ENCODE assay signal across 23 mouse cellular contexts in genomic region chr7:37556811-37557210, GRCm38 (mm10).
DNase-seq lines count a peak whose midpoint lies in the region; ATAC-seq and TF ChIP-seq lines count a peak whose summit lies in the region.
"Had no signal": no experiment of that assay in that cellular context is flagged by ENCODE, and none has a peak within 500 bp of the region (broad histone marks: within the 10 kb centered on the region; RNA-seq: fewer than 3 reads in every experiment).

No protein-coding gene starts in this region.

- peak; percentile 81 for DNase-seq in midbrain, embryonic 11.5 days (ENCODE audit: low spot score, missing footprints)
- no peak for DNase-seq in midbrain, postnatal 0 days (ENCODE audit: low spot score)
- DNase-seq in R1 (ENCODE audit: low read depth, low spot score): peak; percentile 58
- DNase-seq in heart, adult 9 months (ENCODE audit: low spot score in 2 of 2): no peak
- DNase-seq in embryo, embryonic 9.5 days (ENCODE audit: extremely low spot score): no peak
- DNase-seq: adrenal gland, adult 8-10 months; adrenal gland, postnatal 14 days; adrenal gland, postnatal 36 days; cerebellum, adult 11-12 months; cerebellum, adult 2 months; cerebellum, adult 9-10 months; cerebellum, postnatal 10 days; cerebellum, postnatal 25 days had no signal

- H3K36me3 ChIP-seq in midbrain, embryonic 11.5 days (ENCODE audit: control insufficient read depth, insufficient read depth, low read length): no peaks in the 10 kb centered on the region
- no peaks in the 10 kb centered on the region for H3K36me3 ChIP-seq in midbrain, postnatal 0 days (ENCODE audit: insufficient read depth, low read length)
- H3K36me3 ChIP-seq: embryonic facial prominence, embryonic 13.5 days; embryonic facial prominence, embryonic 15.5 days; forebrain, embryonic 12.5 days; G1E had no signal

- H3K27ac ChIP-seq in midbrain, embryonic 11.5 days (ENCODE audit: low read depth, low read length): no peak overlapping the region
- no peak overlapping the region for H3K27ac ChIP-seq in midbrain, postnatal 0 days (ENCODE audit: low read depth, low read length)
- H3K27ac ChIP-seq: embryonic facial prominence, embryonic 13.5 days; embryonic facial prominence, embryonic 15.5 days; forebrain, embryonic 10.5 days; forebrain, embryonic 12.5 days had no signal

- WGBS in midbrain, embryonic 11.5 days: 68% methylated on average over 1 of the region's 1 CpGs
- whole genome bisulfite sequencing in midbrain, postnatal 0 days: 72% methylated on average over 1 of the region's 1 CpGs

- ATAC-seq in midbrain, embryonic 11.5 days (ENCODE audit: low FRiP score): no peak
- no peak for ATAC-seq in midbrain, postnatal 0 days (ENCODE audit: low FRiP score)
- ATAC-seq: activated CD4-positive, CD25-positive, alpha-beta regulatory T cell, adult 4 months; forebrain, embryonic 14.5 days; forebrain, embryonic 16.5 days; Patski had no signal

- no peak for TF ChIP-seq CTCF in midbrain, postnatal 0 days (IDR thresholded peaks at IDR 0.05)

- H3K9me3 ChIP-seq in midbrain, embryonic 11.5 days (ENCODE audit: control insufficient read depth, low read length): no peaks in the 10 kb centered on the region
- no peaks in the 10 kb centered on the region for H3K9me3 ChIP-seq in midbrain, postnatal 0 days (ENCODE audit: low read length)
- H3K9me3 ChIP-seq: embryonic facial prominence, embryonic 13.5 days; embryonic facial prominence, embryonic 15.5 days; forebrain, embryonic 10.5 days; forebrain, embryonic 12.5 days had no signal

- no peaks in the 10 kb centered on the region for H3K27me3 ChIP-seq in midbrain, embryonic 11.5 days (ENCODE audit: control insufficient read depth, insufficient read depth, low read length)
- no peaks in the 10 kb centered on the region for H3K27me3 ChIP-seq in midbrain, postnatal 0 days (ENCODE audit: insufficient read depth, low read length)
- H3K27me3 ChIP-seq: embryonic facial prominence, embryonic 15.5 days; Patski had no signal

- H3K4me2 ChIP-seq in midbrain, embryonic 11.5 days: no peak overlapping the region
- H3K4me2 ChIP-seq in midbrain, postnatal 0 days (ENCODE audit: low read depth, low read length, poor library complexity, severe bottlenecking): no peak overlapping the region
- H3K4me2 ChIP-seq: embryonic facial prominence, embryonic 13.5 days; embryonic facial prominence, embryonic 15.5 days; forebrain, embryonic 12.5 days had no signal

- H3K4me1 ChIP-seq in midbrain, embryonic 11.5 days (ENCODE audit: control insufficient read depth, insufficient read depth, low read length): peaks cover 17% of the 10 kb centered on the region
- H3K4me1 ChIP-seq in midbrain, postnatal 0 days (ENCODE audit: insufficient read depth, low read length): no peaks in the 10 kb centered on the region
- H3K4me1 ChIP-seq: embryonic facial prominence, embryonic 13.5 days; embryonic facial prominence, embryonic 15.5 days had no signal

- no peak overlapping the region for H3K4me3 ChIP-seq in midbrain, embryonic 11.5 days (ENCODE audit: low read depth, low read length)
- H3K4me3 ChIP-seq in midbrain, postnatal 0 days (ENCODE audit: low read depth, low read length): no peak overlapping the region
- H3K4me3 ChIP-seq: embryonic facial prominence, embryonic 13.5 days; embryonic facial prominence, embryonic 15.5 days; erythroblast, embryonic 14.5 days; forebrain, embryonic 10.5 days; forebrain, embryonic 12.5 days had no signal

- no peak overlapping the region for H3K9ac ChIP-seq in midbrain, embryonic 11.5 days (ENCODE audit: low read length)
- no peak overlapping the region for H3K9ac ChIP-seq in midbrain, postnatal 0 days (replicated peaks; ENCODE audit: low read length, poor library complexity, severe bottlenecking)
- H3K9ac ChIP-seq: embryonic facial prominence, embryonic 13.5 days; embryonic facial prominence, embryonic 15.5 days; forebrain, embryonic 12.5 days had no signal

Comparison
In these comparisons a context has a peak if more than half of its experiments do, and no peak if none do; other contexts are left out.
1. DNase-seq: peak in midbrain, embryonic 11.5 days (single experiment) and R1 (single experiment); none in midbrain, postnatal 0 days (single experiment), heart, adult 9 months (0 of 2) and embryo, embryonic 9.5 days (single experiment).